Mouse (Mus musculus) stomach, embryonic 15.5 days (tissue): ENCODE measurements around the gene Gm6899. TPM values are rescaled to one million over a fixed set of nuclear protein-coding genes. Genes with fewer than 3 reads are reported as not detected.
A peak's percentile ranks its signal among the peaks of the same experiment; 100 is the strongest.

ENCODE experiments used
- ATAC-seq: fragments of 200-750 bp; cut with Nextera tagmentation; 2 replicates; pipeline ENCODE4 v1.8.0; 2017; ENCODE audit warnings: low read depth, moderate number of reproducible peaks, moderate TSS enrichment; ENCODE audit not compliant: insufficient read depth, low FRiP score
- H3K27ac ChIP-seq: fragments of 300-500 bp; sonication (generic); 2 replicates; pipeline ENCODE4 v1.5.1; 2015; ENCODE audit warnings: mild to moderate bottlenecking, inconsistent platforms
- H3K27me3 ChIP-seq: fragments of 300-500 bp; sonication (generic); replicated peaks from 2 replicates; pipeline ENCODE4 v1.6.1; 2015; ENCODE audit warnings: inconsistent platforms
- H3K36me3 ChIP-seq: fragments of 300-500 bp; sonication (generic); 2 replicates; pipeline ENCODE4 v1.6.1; 2015; ENCODE audit warnings: inconsistent platforms
- H3K4me1 ChIP-seq: fragments of 300-500 bp; sonication (generic); 2 replicates; pipeline ENCODE4 v1.6.1; 2015; ENCODE audit warnings: inconsistent platforms
- H3K4me2 ChIP-seq: fragments of 300-500 bp; sonication (generic); 2 replicates; pipeline ENCODE4 v1.6.1; 2015; ENCODE audit warnings: mild to moderate bottlenecking, inconsistent platforms
- H3K4me3 ChIP-seq: fragments of 300-500 bp; sonication (generic); replicated peaks from 2 replicates; pipeline ENCODE4 v1.5.1; 2015; ENCODE audit warnings: inconsistent platforms
- H3K9ac ChIP-seq: fragments of 300-500 bp; sonication (generic); 2 replicates; pipeline ENCODE4 v1.6.1; 2015; ENCODE audit warnings: inconsistent platforms
- H3K9me3 ChIP-seq: fragments of 300-500 bp; sonication (generic); 2 replicates; pipeline ENCODE4 v1.6.1; 2016; ENCODE audit warnings: inconsistent platforms
- WGBS: fragments of 180-500 bp; shearing (Covaris S2); methylation state at CpG from one replicate; pipeline ENCODE4 v1.1.7; 2015; 5-methylcytosine and 5-hydroxymethylcytosine counted together
- polyA plus RNA-seq: library from polyadenylated mRNA; unstranded; fragments of >200 nt; fragmentation: Nextera tagmentation; extraction: Ambion mirVana; gene quantifications from 2 replicates; pipeline ENCODE4 v1.2.1, GENCODE M21; 2015

Gene Gm6899
- not detected in 2 replicates for polyA plus RNA-seq

DNA sequence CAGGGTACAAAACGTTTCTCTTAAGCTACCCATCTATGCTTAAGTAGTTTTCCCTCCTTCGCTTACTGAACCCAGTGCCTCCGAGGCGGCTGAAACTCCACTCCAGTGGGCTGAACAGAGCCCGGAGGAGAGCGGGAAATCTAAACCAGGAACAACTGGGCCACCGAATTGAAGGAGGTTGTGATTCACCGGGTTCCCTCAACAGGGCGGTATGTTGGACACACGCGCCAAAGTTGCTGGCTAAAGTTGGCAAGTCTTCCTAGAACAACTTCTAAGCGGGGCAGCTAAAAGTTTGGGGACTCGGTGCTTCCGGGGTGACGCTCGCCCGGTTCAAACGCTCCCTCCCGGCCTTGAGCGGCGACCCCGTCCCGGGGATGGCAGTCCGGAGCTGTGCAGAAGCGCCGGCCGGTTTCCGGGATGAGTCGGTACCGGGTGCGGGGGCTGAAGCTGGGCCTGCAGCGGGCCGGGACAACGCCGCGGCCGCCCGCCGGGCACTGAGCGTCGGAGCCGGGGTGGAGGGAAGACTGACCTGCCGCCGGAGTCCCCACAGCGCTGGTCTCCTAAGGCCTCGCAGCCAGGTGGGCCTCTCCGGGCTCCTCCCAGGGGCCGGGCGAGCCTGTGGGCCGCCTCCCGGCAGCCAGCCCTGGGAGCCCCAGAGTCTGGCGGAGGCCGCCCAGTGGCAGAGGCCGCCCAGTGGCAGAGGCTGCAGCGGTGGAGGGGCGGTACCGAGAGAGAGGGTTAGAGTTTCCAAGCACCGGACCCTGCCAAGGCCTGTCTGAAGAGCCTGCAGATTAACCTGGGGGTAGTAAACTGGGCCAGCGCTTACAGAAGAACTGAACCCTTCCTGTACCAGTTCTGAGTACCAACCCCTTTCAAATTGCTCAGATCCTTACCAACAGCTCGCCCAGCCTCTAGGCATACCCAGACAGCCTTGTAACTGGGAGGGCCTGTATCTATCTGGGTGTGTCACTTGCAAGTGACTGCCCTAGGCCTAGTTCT lies at the start of gene Gm6899, which contains the start of gene Vrk2:
Gene Gm6899 (plus strand): TSS at position 181 of the 999 bp plus-strand sequence.
Gene Vrk2 (minus strand): TSS at position 939 of the 999 bp plus-strand sequence.
- no peaks in the 10 kb centered on the region for H3K27me3 ChIP-seq
- 0 out of 2 replicates have a peak, but pooled peaks cover 4% of the 10 kb centered on the region for H3K4me1 ChIP-seq
- ATAC-seq: peak; percentile 100
- peak within 1 kb of the TSS; percentile 62 for H3K9ac ChIP-seq
- peak within 1 kb of the TSS; percentile 76 for H3K4me3 ChIP-seq
- H3K27ac ChIP-seq: peak within 1 kb of the TSS; percentile 87
- no peaks in the 10 kb centered on the region for H3K36me3 ChIP-seq
- peak within 1 kb of the TSS; percentile 50 for H3K4me2 ChIP-seq
- no peaks in the 10 kb centered on the region for H3K9me3 ChIP-seq
- under 1% methylated on average over 58 of the region's 60 CpGs for WGBS

DNA sequence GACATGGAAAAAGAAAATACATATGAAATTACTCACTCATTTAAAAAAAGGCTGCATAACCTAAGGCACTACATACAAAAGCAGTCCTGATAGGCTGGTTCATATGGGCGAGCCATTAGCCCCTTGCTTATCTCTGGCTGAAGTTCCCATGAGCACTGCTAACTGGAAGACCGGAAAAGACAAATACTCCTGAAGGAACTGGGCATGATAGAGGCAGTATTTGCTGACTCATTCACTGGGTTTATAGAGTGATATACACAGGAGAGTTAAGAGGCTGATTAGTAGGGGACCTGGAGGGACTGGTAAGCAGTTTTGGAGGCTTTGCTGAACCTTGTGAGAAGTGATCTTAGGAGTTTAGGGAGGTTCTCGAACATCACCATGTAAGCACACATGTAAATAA lies 41.5 kb upstream of the Gm6899 start:
- Histone ChIP-seq H3K27ac (no peak overlapping the region), H3K4me3 (no peak overlapping the region), H3K9ac (no peak overlapping the region), H3K36me3 (no peaks in the 10 kb centered on the region), H3K4me2 (no peak overlapping the region), H3K9me3 (no peaks in the 10 kb centered on the region), H3K27me3 (no peaks in the 10 kb centered on the region), H3K4me1 (no peaks in the 10 kb centered on the region)
- WGBS: 85% methylated on average over 3 of the region's 3 CpGs
- ATAC-seq: no peak

DNA sequence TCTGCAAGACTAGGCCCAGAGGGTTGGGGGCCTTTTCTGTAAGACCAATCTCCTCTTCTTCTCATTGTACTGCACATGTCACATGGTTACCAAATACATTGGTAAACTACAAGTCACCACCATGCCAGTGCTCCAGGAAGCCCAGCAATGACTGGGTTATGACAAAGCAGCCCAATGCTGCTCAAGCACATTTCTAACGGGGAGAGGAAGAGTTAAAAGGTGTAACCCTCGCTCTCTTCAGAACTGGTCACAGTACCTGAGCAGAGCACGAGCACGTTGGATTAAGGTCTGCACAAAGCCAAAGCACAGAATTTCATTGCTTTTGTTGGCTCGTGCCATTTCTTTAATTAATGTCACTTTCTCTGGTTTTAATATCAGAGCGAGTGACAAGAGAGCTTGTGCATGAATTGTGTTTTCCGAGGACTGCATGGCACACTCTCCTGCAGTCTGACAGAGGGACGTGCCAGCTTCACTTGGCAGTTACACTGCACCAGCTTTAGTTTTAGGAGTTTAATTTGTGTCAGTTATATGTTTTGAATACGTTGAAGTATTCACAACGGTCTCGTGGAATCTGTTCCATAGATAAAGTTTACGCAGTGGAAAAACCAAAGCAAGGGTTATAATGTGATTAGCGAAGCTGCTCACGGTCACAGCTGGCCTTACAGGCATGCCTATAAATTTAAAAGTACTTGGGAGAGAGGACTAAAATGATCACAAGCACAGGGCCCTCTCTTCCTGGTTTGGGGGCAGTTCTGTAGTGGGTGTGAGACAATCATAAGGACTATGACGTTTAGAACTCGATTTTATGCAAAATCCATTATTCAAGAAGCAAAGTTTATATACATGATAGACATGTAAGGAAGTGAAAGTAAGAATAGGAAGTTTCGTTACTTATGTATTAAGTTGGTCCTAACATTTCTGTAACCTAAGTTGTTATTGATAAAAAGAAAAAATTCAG lies 7.4 kb upstream of the Gm6899 start:
- WGBS: 66% methylated on average over 17 of the region's 17 CpGs
- Histone ChIP-seq H3K4me3 (no peak overlapping the region), H3K4me2 (no peak overlapping the region), H3K9me3 (no peaks in the 10 kb centered on the region), H3K36me3 (no peaks in the 10 kb centered on the region), H3K9ac (no peak overlapping the region), H3K27ac (no peak overlapping the region), H3K4me1 (peaks cover 4% of the 10 kb centered on the region; the same call in 1 of the 2 replicates), H3K27me3 (no peaks in the 10 kb centered on the region)
- no peak for ATAC-seq

DNA sequence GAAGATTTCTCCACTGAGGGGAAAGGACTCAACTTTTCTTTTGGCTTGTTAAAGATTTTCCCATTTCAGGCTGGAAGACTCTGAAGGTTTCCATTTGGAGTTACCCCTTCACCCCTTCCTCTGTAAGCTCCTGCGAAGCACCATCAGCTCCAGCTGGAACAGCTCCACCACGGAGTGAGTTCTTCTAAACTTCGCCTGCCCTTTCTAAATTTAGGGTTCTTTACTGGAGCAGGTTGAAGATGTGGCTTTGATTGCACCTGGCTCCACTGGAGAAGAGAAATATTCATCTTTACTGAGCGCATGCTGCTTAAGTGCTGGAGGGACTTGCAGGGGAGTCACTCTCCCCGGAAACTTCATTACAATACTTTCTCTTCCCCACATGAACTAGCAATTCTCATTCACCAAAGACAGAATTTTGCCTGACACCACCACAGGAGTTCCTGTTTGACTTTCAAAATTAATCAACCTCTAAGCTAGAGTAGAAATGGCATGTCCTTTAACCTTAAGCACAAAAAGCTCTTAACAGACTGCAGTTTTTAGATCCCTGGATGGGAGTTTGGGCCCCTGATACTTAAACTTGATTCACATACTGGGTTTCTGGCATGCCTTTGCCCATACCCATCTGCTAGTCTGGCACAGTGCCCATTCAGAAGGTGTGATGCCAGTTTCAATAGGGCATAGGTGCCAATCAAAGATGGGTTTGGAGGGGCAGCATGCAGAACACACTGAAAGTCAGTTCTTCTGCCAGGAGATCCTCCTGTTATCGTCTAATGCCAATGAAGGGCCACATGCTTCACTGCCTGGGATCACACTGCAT lies 6.5 kb upstream of the Gm6899 start:
- Histone ChIP-seq H3K4me1 (peaks cover 4% of the 10 kb centered on the region; the same call in 1 of the 2 replicates), H3K9ac (no peak overlapping the region), H3K27ac (no peak overlapping the region; the same call in 1 of the 2 replicates), H3K36me3 (no peaks in the 10 kb centered on the region), H3K27me3 (no peaks in the 10 kb centered on the region), H3K9me3 (no peaks in the 10 kb centered on the region), H3K4me2 (no peak overlapping the region; the same call in 1 of the 2 replicates), H3K4me3 (no peak overlapping the region)
- no peak for ATAC-seq
- 45% methylated on average over 6 of the region's 6 CpGs for WGBS

DNA sequence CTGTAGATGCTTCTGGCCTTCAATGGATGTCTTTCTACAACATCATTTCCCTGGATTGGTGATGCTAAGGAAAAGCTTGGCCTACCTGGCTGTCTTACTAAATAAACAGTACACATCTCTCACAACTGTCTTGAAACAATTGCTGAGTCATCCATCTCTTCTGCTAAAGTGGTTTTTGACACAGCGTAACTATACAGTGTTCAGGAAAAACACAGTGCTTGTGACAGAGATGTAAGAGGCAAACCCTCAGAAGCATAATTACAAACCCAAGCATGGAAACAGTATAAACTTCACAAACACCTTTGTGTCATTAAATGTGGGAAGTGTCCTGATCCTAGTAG lies 5.9 kb upstream of the Gm6899 start:
- no peak overlapping the region for H3K9ac ChIP-seq
- ATAC-seq: no peak
- no peak overlapping the region; the same call in 1 of the 2 replicates for H3K27ac ChIP-seq
- H3K4me3 ChIP-seq: no peak overlapping the region
- no peaks in the 10 kb centered on the region for H3K36me3 ChIP-seq
- H3K4me1 ChIP-seq: peaks cover 4% of the 10 kb centered on the region; the same call in 1 of the 2 replicates
- H3K4me2 ChIP-seq: no peak overlapping the region
- 72% methylated on average over 1 of the region's 1 CpGs for WGBS
- H3K9me3 ChIP-seq: no peaks in the 10 kb centered on the region
- no peaks in the 10 kb centered on the region for H3K27me3 ChIP-seq

DNA sequence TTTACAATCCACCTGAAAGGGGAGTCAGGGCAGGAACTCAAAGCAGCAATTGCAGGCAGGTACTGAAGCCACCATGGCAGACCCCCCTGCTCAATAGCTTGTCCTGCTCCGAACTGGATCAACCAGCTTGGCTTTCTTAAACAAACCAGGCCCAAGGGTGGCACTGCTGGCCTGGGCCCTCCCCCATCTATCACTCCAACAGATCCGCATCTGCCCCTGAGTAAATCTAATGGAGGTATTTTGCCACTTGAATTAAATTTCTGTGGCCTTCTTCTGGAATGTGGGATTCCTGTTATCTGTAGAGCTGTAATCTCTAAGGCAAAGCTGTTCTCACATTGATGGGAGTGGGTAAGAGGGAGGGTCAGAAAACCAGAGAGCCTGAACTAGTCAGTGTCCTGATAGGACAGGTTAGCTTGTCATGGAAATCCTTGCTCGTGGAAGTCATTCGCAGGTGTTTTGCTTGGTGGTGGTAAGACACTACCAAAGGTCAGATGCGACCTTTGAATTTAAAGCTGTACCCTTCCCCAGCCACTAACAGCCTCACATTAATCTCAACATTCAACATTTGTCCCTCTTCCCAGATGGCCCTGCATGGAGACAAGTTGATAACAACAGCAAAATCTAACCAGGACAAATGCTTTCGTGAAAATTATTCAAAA lies 517 bp upstream of the Gm6899 start:
- H3K36me3 ChIP-seq: no peaks in the 10 kb centered on the region
- peak overlapping the region; percentile 62; the same call in 1 of the 2 replicates for H3K9ac ChIP-seq
- peak overlapping the region; percentile 76 for H3K4me3 ChIP-seq
- H3K27me3 ChIP-seq: no peaks in the 10 kb centered on the region
- H3K27ac ChIP-seq: peak overlapping the region; percentile 87; the same call in 1 of the 2 replicates
- ATAC-seq: no peak
- H3K4me1 ChIP-seq: 0 out of 2 replicates have a peak, but pooled peaks cover 4% of the 10 kb centered on the region
- 32% methylated on average over 6 of the region's 6 CpGs for WGBS
- H3K9me3 ChIP-seq: no peaks in the 10 kb centered on the region
- peak overlapping the region; percentile 50 for H3K4me2 ChIP-seq

DNA sequence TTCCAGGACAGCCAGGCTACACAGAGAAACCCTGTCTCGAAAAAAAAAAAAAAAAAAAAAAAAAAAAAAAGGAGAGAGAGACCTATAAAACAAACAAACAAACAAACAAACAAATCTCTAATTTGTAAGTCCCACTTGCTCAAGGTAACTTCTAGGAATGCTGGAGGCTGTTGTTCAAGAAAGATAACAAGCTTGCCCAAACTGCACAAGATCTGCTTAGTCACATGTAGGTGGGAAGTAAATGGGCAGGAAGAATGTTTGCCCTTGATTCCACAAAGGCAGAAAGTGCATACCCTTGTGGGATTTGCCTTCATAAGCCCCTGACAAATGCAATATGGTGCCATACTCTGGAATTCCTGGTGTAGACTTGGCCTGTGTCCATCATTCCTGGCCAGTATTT lies 1.4 kb downstream of the Gm6899 start:
- Histone ChIP-seq H3K9ac (no peak overlapping the region), H3K27me3 (no peaks in the 10 kb centered on the region), H3K36me3 (no peaks in the 10 kb centered on the region), H3K27ac (no peak overlapping the region), H3K4me2 (no peak overlapping the region), H3K9me3 (no peaks in the 10 kb centered on the region), H3K4me3 (no peak overlapping the region), H3K4me1 (0 out of 2 replicates have a peak, but pooled peaks cover 4% of the 10 kb centered on the region)
- ATAC-seq: no peak
- 70% methylated on average over 1 of the region's 1 CpGs for WGBS

DNA sequence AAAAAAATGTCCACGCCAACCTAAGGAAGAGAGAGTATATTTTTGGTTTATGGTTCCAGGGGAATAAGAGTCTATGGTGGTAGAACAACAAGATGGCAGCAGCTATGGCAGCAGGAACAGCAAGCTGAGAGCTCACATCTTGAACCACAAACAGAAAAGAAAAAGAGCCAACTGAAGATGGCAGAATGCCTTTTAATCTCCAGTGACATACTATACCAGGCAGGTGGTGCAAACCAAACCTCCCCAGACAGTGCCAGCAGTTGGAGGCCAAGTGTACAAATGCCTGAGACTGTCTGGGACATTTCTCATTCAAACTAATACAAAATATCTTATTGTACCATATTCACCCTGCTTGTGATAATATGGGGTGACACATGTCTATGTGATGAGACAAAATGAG lies 3.1 kb downstream of the Gm6899 start:
- H3K4me3 ChIP-seq: no peak overlapping the region
- no peaks in the 10 kb centered on the region for H3K36me3 ChIP-seq
- H3K27ac ChIP-seq: no peak overlapping the region
- ATAC-seq: no peak
- no peak overlapping the region for H3K9ac ChIP-seq
- H3K4me1 ChIP-seq: 0 out of 2 replicates have a peak, but pooled peaks cover 4% of the 10 kb centered on the region
- 88% methylated on average over 1 of the region's 1 CpGs for WGBS
- H3K4me2 ChIP-seq: no peak overlapping the region
- no peaks in the 10 kb centered on the region for H3K27me3 ChIP-seq
- no peaks in the 10 kb centered on the region for H3K9me3 ChIP-seq

DNA sequence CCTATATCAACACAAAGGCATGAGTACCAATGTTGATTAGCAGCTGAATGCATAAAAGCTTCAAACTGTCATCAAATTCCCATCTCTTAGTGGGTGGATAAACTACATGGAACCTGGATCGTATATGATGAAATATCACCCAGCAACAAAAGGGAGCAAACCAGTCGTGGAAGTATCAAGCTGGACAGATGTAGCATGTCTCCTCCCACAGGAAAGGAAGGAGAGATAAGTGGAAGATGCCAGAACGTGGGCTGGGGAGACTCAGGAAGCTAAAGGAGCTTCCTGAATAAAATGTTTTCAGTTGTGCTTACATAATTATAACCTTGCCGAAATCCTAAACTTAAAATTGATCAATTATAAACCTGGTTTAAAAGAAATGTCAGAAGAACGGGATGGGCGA lies 4.1 kb downstream of the Gm6899 start:
- no peak overlapping the region for H3K4me2 ChIP-seq
- no peaks in the 10 kb centered on the region for H3K36me3 ChIP-seq
- 0 out of 2 replicates have a peak, but pooled peaks cover 4% of the 10 kb centered on the region for H3K4me1 ChIP-seq
- no peak overlapping the region for H3K4me3 ChIP-seq
- no peaks in the 10 kb centered on the region for H3K27me3 ChIP-seq
- 51% methylated on average over 6 of the region's 6 CpGs for WGBS
- no peaks in the 10 kb centered on the region for H3K9me3 ChIP-seq
- ATAC-seq: no peak
- H3K27ac ChIP-seq: no peak overlapping the region
- H3K9ac ChIP-seq: no peak overlapping the region

DNA sequence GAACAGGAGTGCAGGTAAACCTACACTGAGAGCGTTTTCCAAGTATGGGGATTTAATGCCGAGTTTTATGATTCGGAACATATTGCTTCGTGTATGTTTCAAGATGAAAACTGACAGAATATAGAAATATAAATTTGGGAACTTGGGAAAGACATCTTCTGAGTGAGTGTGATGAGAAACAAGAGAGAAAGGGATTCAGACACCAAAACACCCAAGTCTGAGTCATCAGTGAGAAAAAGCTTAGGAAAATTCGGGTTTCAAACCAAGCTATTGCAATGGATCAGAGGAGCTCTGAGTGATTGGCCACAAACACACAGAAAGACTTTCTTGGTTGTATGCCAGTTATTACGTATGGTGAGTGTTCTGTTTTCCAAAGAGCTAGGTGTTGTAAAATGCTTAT lies 4.7 kb downstream of the Gm6899 start:
- no peaks in the 10 kb centered on the region for H3K27me3 ChIP-seq
- no peak overlapping the region for H3K27ac ChIP-seq
- no peak overlapping the region for H3K4me2 ChIP-seq
- H3K36me3 ChIP-seq: no peaks in the 10 kb centered on the region
- H3K4me1 ChIP-seq: 0 out of 2 replicates have a peak, but pooled peaks cover 2% of the 10 kb centered on the region
- no peaks in the 10 kb centered on the region for H3K9me3 ChIP-seq
- no peak overlapping the region for H3K9ac ChIP-seq
- 66% methylated on average over 6 of the region's 6 CpGs for WGBS
- ATAC-seq: no peak
- H3K4me3 ChIP-seq: no peak overlapping the region
